Mouse (Mus musculus) testis, postnatal 14 days (tissue): ENCODE data around the gene Akt3.

ENCODE experiments used
- DNase-seq: peaks from one replicate; pipeline ENCODE4 v3.0.0; 2021; ENCODE audit warnings: low spot score

Akt3 gene

DNA sequence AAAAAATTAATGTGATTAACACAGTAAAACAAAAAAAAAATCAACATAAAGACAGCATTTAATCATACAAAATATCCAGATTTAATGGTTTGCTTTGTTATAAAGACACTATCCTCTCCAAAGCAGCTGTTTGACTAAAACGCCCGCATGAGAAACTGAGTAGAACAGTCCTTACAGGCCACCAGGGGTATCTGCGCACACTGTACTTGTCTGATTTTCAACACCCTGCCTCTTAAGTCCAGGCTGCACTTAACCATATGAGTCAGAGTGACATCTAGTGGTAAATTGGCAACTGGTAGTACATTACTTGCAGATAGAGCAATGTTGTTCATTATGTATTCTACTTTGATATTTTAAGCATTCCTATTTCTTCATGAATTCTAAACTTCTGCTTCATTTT is 69.3 kb downstream of the Akt3 start:
- no peak for DNase-seq

DNA sequence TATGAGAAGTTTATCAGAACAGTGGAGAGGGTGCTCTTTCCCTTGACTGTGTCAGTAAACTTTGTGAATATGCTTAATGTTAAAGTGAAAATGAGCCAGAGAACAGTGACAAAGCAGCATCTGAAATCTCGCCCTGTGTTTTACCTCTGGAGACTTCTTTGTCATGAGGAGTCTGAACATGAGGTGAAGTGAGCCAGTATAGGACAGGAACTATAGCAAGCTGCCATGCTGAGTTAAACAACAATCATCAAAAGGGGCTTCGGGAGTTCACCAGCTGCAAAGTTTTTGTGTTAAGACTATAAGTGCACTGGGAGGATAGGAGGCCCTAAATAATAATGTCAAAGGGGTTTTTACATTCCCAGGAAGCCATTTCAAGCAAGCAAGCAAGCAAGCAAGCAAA is 71.3 kb downstream of the Akt3 start:
- no peak for DNase-seq

DNA sequence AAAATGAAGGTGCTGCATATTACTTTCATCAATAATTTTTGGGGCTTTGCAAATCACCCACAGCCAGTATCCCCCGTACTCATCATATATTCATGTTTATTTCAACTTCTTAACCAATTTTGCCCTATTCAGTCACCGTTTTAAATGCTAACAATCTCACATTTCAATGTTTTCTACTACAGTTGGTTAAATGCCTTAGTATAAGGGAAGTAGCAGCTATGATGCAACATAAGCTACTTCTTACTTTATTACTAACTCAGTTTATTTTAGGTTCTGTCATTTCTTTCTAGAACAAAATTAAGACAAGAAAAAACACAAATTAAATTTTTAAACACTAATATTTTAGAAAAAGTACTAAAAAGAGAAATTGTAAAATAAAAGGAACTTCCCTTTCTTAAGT is 78.4 kb downstream of the Akt3 start:
- no peak for DNase-seq

DNA sequence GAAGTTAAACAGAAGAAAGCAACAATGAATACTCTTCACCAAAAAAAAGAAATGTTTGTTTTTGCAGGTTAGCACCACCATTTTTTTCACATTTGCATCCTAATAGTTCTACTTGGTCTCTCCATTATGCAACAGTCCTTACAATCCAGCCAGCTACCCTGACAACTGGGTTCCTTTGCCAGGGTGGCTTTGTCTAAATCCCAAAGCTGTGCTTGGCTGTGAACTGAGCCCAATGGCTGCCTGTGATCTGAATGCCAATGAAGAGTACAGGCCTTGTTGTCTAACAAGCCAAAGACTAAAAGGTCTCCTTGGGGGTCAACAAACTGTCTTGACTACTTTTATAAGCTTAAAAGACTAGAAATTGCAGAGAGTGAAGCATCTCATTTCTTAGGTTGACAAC is 82.6 kb downstream of the Akt3 start:
- DNase-seq: no peak

DNA sequence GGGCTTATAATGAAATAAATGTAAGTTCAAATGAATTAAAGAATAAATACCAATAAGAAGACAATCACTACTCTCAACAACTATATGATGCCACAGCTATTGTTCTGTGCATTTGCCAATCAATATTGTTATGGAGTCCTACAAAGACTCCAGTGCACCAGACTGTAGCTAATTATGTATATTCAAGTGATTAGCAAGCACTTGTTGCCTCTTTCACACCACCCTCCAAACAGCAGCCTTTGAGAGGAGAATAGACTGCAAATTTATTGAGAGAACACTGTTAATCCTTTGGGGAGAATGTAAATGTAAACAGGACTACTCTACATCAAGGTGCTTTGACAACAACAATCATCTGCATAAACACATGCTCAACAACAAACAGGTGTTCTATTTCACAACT is 86.7 kb downstream of the Akt3 start:
- no peak for DNase-seq

DNA sequence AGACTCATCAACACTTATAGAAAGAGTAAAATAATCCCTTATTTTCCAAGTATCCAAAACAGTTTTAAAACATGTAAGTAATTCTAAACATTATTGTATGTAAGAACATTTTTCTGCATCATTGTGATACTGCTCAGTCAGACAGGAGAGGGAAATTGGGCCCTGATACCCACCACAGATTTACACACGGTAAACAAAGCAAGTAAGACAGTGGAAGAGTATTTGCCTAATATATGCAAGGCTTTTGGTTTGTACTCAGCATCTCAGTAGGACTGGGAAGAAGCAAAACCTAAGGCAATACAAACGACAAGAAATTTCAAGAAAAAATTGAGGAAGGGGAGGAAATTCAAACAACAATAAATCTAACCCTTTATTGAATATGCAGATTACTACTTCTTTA is 92.2 kb downstream of the Akt3 start:
- no peak for DNase-seq

DNA sequence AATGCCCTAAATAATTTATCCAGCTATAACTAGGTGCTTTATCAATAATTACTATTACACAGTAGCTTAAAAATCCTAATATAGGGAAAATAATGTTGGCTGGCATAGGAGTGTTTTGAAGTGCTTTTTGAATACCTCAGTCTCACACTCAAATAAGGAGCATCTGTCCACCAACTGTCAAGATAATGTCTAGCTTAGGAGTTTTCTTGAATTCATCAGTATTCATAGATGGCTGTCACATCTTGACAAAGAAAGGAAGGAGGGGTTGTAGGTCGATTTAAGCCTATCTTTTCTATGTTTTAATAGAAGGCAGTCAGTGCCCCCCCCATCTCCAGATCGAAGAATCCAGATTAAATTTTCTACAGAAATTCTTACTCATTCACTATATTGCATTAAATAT is 92.7 kb downstream of the Akt3 start:
- no peak for DNase-seq

DNA sequence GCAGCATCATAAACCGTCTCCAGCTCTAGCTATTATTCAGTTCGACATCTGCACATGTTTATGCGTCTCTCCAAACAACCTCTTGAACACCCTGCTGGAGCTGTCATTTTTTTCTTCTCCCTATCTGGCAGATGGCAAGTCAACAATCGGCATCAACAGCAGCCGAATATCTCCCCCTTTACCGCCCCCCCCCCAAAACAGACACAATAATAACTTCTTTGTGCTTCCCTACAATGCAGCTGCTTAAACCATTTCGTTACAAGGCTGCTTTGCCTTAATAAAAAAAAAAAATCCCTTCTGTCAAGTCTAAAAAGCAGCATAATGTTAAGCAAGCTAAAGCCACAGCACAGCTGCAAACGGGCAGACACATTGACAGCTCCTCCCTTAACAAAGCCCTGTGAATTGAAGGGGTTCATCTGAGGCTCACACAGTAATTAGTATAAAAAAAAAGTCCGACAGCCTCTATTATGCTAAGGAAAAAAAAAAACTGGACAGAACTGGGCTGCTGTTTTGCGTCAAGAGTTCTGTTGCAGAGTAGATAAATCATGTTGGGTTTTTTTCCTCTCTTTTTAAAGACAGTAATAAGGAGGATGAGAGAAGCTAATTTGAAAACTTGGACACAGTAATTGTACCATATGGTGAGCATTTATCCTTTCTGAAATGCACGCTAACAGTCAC is 107.5 kb downstream of the Akt3 start:
- DNase-seq: no peak

DNA sequence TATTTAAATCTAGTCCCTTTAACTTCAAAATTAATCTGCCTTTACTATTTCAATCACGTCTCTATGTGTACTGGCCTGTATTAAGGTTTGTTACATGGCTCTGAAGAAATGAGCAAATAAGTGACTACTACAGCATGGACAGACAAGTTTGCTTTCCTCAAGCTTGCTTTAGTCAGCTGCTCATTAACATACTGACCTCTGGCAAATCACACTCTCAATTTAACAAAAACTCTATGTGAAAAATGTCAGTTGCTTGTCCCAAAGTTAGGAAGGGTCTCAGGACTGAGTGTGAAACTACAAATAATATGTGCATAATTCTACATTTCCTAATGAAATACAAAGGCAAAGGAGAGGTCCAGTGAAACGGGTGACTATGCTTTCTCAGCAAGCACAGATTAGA is 109.3 kb downstream of the Akt3 start:
- no peak for DNase-seq

DNA sequence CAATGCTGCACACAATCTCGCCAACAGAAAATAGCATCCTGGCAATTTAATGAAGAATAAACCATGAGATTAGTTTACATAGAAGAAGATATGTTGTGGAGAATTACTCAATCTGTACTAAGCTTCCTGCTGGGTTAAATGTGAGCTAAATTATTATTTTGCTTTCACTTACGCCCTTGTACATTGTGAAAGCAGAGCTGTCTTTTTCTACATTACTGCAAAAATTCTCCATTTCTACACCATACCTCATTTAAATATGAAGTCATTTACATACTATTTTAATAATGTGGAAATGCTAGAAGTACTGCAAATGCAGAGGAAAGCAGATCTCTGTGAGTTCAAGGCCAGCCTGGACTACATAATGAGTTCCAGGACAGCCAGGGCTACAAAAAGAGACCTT is 116.5 kb downstream of the Akt3 start:
- no peak for DNase-seq

DNA sequence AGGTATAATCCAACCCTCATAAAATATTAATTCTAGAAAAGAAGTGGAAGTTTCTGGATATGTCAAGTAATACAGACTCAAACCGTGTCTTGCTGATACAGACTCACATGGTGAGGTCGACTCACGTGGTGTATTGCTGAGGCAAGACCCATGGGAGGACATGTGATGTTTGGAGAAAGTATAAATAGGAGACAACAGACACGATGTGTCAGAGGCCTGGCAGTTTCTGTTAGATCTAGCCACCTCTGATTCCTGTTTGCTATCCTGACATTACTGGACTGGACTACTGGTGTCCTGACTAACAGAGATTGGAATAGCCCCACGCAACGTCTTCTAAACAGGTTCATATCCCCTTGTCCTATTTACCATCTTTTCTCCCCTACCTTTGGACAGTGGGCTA is 118.4 kb downstream of the Akt3 start:
- no peak for DNase-seq

DNA sequence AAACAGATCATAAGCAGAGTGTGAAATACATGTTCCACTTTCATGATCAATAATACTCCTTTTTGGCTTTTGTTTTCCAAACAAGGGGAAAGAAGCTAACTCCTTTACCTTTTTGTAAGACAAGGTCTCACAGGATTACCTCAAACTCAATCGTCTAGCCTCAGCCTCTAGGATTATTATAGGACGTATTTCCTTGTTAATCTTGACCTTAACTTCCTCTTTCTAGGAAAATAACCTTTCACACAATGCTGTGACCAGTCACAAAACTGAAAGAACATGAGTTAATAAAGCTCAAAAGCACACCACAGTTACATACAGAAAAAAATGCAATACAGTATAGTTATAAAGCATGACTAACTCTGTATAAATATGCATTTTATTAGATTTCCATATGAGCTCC is 126.5 kb downstream of the Akt3 start:
- DNase-seq: no peak

DNA sequence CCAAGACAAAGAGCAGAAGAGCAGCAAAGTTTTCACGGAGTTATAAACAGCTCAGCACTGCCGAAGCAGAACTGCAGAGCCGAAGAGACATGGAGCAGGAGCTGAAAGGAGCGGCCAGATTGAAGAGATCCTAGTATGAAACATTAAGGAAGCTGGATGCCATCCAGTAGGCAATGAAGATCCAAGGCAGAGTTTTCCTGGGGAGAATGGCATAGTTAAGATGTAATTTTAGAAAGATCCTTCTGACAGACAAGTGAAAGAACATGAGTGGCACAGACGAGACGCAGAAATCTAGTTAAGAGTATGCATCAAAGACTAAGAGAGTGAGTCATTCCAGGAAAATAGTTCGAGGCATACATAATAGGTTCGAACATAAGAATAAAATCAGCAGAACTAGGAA is 131.3 kb downstream of the Akt3 start:
- DNase-seq: no peak

DNA sequence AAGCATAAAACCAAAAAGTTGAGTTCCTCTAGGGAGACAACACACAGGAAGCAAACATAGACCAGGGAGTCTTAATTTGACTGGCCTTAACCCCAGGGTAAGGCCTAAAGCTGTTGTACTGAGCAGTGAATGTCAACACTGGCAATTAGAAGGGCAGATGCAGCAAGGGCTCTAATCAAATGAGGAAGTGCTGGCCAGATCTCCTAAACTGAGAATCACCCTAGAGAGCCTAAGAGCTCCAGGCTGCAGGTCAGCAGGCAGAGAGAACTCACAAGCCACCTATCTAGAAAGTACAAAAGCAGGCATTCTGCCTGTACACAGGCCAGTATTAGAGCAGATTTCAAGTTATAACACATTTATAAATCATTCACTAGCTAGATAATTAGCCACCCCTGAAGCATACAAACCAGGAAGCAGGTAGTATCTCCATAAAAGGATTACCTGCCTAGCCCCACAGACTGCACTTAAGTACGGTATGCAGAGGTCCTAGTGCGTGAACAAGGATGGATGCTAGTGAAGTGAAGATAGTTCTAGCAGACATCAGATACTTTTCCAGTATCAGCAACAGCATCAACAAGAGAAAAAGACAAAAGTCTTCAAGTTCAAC is 147.2 kb downstream of the Akt3 start:
- DNase-seq: no peak

DNA sequence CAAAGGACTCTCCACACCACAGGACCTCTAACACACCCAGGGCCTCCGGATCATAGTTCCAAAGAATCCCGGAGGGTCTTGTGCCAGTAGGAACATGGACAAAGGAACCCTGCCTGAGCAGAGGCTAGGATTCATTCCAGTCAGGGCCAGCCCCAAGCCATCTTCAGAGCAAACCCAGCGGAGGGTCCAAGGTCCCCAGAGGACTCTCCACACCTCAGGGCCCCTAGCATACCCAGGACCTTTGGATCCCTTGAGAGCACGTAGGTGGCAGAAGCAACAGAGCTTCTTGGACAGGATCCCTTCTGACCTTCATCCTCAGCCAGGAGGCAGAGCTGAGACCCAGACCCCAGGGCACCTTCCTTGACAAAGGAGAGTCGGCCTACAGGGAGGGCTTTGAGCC is 167.5 kb downstream of the Akt3 start:
- DNase-seq: no peak

DNA sequence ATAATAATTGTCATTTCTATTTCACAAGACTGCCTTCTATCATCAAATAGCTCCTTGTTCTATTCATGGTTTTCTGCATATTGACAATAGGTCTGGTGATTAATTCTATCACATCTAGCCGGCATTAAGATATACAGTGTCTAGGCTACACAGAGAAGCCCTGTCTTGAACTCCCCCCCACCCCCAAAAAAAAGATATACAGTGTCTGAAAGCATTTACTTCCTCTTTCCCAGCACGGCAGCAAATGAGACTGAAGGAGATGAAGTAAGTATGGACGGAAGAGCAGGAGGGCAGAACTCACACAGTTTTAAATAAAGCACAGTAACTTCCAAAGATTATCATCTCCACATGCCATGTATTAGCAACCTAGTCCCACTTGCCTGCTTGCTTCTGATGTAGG is 168.5 kb downstream of the Akt3 start:
- DNase-seq: no peak

DNA sequence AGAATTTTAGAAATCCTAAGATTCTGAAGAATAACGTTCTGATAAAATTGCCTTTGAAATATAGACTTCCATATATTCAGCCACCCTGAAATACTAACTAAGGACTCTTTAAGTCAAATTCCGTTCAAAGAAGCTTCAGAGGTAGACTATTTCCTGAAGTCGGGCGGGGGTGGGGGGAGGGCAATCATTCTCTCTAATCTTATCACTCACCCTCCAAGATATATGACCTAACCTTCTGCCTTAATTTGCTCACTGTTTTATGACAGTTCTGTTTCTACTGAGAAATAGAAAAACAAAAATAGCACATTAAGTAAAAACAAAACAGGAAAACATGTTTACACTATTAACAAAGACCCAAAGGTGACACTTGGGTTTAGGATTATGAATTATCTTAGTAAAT is 169.0 kb downstream of the Akt3 start:
- DNase-seq: no peak

DNA sequence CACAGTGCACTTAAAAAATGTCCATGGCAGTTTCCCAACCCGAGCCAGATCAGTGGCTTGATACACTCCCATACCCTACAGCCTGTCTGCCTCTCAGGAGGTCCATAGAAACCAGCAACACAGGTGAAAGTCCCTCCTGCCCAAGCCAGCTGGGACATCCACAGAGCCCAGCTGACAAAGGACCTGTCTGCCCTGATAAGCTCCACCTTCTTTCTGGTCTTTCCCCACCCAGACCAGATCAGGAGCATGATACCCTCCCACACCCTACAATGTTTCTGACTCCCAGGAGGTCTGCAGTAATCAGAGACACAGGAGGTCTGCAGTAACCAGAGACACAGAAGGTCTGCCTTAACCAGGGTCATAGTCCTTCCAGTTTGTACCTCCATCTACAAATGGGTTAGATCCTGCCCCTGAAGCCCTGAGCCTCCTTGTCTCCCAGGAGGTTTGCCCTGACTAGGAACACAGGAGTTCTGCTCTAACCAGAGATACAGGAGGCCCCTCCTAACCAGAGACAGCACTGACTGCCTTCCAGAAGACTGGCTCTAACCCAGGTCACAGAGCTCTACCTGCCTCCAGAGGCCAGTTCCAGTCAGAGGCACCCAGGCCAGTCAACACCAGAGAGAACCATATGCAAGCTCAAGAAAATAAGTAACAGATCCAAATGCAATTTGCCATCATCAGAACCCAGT is 175.9 kb downstream of the Akt3 start:
- DNase-seq: no peak

DNA sequence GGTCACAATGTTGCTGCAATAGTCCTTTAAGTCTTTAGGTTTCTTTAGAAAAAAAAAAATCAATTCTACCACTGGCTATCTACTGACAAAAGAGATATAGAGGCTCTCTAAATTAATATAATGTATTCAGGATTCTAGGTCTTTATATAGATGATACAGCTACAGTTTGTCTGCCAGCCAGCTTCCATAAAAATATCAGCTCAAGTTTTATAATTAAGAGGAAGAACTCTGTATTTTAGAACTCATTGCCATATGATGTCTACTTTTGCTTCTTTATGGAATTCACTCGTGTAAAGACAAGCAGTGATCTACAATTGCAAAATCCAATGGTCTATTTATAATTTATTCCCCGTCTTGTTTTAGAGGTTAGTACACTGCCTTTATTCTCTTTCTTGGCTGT is 188.8 kb downstream of the Akt3 start:
- no peak for DNase-seq

DNA sequence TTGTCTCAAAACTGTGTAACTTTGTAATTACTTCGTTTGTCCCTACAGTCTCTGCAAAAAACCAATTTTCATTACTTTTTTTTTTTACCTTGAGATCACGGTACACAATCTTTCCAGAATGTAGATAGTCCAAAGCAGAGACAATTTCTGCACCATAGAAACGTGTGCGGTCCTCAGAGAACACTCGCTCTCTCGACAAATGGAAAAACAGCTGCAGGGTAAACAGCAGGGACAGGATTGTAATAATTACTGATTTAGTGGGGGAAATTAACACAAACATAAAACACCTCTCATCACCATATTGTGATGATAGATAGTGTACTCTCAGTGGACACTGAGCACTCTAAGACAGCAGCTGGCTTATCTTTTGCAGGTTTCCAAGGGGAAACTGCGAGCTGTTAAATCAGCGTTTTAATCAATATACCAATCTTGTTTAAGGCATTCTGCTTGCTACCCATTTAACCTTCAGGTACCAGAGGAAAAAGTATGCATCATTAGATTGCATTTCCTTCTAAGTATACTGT is 190.8 kb downstream of the Akt3 start:
- DNase-seq: no peak

DNA sequence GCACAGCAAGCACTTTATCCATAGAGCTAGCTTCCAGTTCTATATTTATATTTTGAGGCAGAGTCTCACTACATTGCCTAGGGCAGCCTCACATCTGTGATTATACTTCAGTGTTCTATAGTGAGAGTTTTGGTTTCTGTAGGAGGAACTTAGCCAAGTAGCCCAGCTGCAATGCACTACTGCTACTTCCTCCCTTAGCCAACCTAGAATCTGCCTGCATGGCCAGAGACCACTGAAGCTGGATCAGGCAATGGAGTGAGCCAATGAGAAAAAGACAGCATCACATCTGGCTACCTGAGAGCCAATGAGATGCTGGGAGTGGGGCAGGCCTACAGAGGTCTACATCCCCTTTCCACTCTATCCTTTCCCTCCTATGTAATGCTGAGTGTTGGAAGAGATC is 192.3 kb downstream of the Akt3 start:
- no peak for DNase-seq

DNA sequence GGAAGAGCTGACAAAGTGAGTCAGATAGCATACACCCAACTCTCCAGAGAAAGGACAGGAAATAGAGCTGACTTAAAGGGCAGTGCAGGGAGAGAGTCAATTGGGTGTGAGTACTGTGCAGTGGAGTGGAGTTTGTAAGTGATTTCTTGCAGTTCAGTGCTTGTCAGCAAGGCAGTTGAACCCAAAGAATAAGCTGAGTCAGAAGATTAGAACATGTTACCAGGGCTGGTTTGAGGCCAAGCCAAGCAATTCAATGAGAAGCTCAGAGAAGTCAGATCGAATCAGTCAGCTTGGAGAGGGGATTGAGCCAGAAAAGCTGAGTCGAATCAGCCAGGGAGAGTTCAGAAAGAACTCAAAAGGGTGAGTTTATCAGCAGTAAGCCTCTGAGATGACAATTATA is 196.2 kb downstream of the Akt3 start:
- DNase-seq: no peak

DNA sequence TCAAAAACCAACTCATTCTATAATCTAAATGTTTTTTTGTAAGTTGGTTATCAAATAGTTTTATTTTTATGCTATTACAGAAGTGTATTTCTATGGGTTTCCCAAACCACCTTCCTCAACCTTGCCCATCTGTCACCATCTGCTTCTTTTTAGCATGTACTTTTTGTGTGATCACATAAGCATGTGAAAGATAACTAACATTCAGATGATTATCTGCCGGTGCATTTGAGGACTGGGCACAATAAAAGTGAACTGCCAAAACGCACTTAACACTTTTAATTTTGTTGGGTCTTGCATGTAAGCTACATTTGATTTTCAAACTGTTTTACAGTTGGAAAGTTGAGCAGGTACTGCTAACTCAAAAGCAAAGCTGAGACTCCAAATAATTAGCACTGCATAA is 203.1 kb downstream of the Akt3 start:
- no peak for DNase-seq
